Mouse (Mus musculus): Measurements from ENCODE around the gene Pfkfb4. TPM values are rescaled to one million over a fixed set of nuclear protein-coding genes. Genes with fewer than 3 reads are reported as not detected.

The Pfkfb4 gene
- total RNA-seq, 1 experiment from 2014 or later, result 6.5 TPM

GRCm38 (mm10) chr9:108996411-108996810, 4.8 kb downstream of the Pfkfb4 start:
- no peak for DNase-seq

DNA sequence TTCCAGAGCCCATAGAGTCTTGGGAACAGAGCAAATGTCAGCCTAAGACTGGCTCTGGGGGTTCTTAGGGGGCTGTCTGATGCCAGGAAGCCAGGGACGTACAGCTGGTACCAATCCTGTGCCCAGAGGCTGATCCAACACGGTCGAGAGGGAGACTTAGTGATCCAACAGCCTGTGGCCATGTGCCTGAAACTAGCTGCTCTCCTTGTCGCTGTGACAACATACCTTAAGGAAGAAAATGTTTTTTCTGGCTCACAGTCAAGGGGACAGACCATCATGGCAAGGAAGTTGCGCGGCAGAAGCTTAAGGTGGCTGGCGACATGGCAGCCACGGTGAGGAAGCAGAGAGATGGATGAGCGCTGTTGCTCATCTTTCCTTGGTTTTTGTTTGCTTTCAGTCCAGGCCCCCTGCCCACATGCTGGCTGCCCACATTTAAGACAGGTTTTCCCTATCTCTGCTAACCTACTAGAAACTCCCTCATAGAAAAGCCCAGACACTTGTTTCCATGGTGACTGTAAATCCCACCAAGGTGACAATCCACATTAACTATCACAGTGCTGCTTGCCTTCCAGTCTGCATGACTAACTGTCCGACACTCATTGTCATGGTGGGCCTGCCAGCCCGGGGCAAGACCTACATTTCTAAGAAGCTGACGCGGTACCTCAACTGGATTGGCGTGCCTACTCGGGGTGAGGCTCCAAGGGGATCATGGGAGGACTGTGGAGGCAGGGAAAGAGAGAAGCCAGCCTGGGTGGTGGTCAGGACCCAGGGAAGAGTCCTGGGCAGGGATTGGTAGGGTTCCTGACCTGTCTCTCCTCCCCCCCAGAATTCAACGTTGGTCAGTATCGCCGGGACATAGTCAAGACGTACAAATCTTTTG, 6.9 kb downstream of the Pfkfb4 start:
- no peak for DNase-seq

DNA sequence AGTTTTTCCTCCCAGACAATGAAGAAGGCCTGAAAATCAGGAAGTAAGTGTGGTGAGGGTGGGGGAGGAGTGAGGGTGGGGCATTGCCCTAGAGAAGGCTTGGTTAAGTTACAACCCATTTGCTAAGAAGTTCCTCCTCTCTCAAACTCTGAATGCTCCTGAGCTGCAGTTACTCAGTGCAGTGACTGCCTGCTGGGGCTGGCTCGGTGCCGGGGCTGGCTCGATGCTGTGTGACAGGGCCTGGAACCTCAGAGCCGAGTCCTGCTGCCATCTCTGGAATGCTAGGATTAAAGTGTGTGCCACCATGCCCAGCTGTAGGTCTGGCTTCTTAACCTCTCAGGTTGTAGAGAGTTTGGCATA, 7.6 kb downstream of the Pfkfb4 start:
- DNase-seq, result no peak

- peak; percentile 65 for DNase-seq
Measured at GRCm38 (mm10) chr9:109000726-109001125, 9.1 kb downstream of the Pfkfb4 start.

- peak; percentile 46 for DNase-seq
Measured at GRCm38 (mm10) chr9:109003201-109003600, 11.6 kb downstream of the Pfkfb4 start.

DNA sequence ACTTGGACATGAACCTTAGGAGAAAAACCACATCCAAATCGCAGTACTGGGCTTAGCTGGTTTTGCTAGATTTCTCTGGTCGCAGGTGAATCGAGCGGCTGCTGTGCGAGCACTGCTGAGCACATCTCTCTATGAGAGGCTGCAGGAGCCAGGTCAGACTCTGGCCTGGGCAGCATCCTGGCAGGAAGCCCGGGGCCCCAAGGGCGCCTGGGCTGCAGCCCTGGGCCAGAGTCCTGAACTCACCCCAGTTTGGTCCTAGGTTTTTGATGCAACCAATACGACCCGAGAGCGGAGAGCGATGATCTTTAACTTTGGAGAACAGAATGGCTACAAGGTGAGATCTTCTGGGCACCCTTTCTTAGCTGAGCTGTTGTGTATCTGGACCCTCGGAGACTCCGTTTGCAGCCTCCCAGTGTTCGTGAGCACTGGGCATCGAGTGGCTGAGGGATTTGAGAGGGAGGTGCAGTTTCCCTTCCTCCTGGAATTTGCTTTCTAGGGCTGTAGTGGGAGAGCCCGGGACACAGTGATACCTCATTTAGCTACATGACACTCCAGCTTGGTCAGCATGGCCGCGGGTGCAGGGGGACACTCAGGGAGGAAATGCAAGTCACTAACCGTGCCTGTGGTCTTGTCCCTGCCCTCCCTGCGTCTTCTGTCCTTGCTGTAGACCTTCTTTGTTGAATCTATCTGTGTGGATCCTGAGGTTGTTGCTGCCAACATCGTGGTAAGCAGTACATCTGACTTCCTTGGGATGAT, 15.6 kb downstream of the Pfkfb4 start:
- DNase-seq, result no peak

DNA sequence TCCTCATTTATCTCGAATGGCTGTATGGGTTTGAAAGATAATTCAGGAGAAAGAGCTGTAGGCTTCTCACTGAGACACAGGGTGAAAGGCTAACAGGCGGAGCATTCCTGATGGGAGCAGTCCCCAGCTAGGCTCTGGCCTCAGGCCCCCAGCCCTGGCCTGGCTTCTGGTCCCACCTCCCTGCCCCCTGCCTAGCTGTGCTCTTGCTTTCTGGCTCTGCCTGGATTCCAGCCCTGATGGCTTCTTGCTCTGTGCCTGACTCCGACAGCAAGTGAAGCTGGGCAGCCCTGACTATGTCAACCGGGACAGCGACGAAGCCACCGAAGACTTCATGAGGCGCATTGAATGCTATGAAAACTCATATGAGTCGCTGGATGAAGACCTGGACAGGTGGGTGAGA, 16.5 kb downstream of the Pfkfb4 start:
- no peak for DNase-seq

DNA sequence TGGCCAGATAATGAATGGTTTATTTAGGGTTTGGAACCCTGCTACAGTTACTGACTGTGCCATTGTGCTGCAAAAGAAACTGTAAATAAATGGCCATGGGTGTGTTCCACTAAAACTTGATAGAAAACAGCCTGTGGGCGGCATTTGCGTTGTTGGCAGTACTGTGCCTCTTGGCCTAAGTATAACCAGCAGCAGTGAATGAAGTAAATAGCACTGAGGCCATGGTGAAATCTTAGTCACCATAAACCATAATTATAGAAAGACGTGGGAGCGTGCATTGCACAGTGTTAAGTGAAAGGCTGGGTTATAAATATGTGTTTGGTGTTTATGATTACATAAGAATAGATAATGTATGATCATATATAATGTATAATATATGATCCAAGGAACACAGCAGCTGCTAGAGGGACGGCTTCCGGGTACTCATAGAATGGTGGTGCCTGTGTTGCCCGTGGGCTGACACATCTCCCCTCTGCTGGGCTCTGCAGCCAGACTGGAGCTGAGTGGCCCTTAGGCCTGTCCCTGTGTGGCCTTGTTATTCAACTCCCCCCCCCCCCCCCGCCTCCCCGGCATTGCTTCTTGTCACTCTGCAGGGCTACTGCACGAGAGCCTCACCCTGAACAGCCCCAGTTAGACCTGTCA, 17.5 kb downstream of the Pfkfb4 start:
- no peak for DNase-seq

- peak; percentile 23 for DNase-seq
Measured at GRCm38 (mm10) chr9:109009636-109010315, 18.2 kb downstream of the Pfkfb4 start.

DNA sequence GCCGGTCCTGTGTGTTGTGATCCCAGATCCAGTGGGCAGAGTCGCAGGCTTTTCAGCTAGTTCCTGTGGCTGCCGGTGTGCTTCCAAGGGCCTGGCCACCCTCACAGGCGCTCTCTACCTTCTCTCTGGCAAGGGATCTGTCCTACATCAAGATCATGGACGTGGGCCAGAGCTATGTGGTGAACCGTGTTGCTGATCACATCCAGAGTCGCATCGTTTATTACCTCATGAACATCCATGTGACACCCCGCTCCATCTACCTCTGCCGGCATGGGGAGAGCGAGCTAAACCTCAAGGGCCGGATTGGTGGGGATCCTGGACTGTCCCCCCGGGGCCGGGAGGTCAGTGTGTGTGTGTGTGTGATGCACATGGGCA, 18.7 kb downstream of the Pfkfb4 start:
- no peak for DNase-seq

GRCm38 (mm10) chr9:109015397-109015796, 23.8 kb downstream of the Pfkfb4 start:
- no peak for DNase-seq

GRCm38 (mm10) chr9:109016973-109017604, 25.5 kb downstream of the Pfkfb4 start:
- no peak for DNase-seq

DNA sequence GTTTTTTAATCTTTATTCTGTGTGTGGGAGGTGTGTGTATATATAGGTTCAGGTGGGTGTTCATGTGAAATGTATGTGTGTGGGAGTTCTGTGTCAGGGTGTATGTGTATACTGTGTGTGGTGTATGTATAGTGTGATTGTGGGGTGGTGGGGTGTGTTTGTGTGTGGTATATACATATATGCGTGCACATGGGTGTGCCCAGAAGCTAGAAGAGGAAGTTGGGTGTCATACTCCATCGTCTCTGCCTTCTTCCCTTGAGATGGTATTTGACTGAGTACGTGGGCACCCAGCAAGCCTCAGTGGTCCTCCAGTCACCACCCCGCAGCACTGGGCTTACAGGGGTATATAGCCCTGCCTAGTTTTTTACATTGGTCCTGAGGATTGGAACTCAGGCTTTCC, 29.9 kb downstream of the Pfkfb4 start:
- no peak for DNase-seq

DNA sequence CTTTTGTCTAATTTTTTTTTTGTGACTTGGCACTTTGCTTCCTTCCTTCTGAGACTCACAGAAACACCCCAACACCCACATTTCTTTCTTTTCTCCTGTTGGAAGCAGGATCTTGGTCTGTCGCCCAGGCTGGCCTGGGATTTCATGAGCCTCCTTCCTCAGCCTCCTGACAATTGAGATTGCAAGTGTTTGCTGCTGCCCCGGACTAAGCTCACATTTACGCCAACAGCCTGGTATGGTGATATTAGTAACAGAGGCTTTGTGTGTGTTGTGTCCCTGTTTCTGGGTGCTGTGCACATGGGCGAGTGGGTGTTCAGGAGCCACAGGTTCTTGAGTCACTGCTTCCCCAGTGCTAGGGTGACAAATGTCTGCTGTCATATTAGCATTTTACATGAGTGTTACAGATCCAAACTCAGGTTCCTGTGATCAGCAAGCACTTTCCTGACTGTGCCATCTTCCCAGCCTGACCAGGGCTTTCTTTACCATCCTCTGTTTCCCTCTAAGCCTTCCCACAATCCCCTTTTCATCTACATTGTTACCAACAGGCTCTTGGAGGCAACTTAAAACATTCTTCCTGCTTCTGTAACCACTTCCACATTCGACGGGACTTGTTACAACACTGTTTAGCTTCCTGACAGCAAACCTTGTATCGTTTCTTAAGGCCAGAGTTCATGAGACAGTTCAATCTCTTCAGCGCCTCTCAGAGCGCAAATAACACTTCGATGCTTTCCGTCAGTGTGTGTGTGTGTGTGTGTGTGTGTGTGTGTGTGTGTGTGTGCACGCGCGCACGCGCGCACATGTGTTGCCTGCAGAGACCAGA, 31.5 kb downstream of the Pfkfb4 start:
- no peak for DNase-seq

- no peak for DNase-seq
Measured at GRCm38 (mm10) chr9:109027521-109027920, 35.9 kb downstream of the Pfkfb4 start.

- no peak for DNase-seq
Measured at GRCm38 (mm10) chr9:109028421-109028820, 36.8 kb downstream of the Pfkfb4 start.

GRCm38 (mm10) chr9:109028919-109029318, 37.3 kb downstream of the Pfkfb4 start:
- no peak for DNase-seq

- no peak for DNase-seq
Measured at GRCm38 (mm10) chr9:109030312-109030711, 38.7 kb downstream of the Pfkfb4 start.

DNA sequence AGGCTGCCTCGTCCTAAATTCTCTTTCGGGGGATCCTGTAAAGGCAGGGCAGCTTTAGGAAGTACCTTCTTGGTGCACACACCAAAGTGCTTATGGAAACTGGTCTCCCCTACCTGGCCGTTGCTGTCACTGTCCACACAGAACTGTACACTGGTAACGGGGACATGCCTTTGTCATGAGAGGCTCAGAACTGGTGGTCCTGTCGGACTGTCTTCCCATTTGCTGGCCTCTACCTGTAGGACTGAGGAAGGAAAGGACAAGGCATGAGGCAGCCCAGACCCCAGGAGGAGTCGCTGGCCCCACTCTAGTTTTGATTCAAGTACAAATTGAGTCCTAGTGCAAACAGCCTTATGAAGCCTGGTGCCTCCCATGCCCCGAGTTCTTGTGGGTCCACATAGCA, 39.4 kb downstream of the Pfkfb4 start:
- no peak for DNase-seq

- DNase-seq, result no peak
Measured at GRCm38 (mm10) chr9:109031686-109032085, 40.1 kb downstream of the Pfkfb4 start.

DNA sequence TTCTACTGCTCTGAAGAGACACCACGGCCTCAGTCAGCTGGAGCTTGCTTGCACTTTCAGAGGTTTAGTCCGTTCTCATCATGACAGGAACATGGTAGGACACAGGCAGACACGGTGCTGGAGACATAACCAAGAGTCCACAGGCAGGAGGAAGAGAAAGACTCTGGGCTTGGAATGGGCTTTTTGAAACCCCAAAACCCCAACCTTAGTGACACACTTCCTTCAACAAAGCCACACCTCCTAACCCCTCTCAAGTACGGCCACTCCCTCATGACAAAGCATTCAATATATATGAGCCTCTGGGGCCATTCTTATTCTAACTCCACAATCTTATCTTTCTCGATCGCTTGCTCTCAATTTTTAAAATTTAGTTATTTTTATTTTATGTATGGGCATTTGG, 40.9 kb downstream of the Pfkfb4 start:
- DNase-seq, result no peak

Measured in adrenal gland, postnatal 25 days (tissue).